Mouse (Mus musculus): Measurements from ENCODE around the gene Hp. TPM values are rescaled to one million over a fixed set of nuclear protein-coding genes. Genes with fewer than 3 reads are reported as not detected.
A peak's percentile ranks its signal among the peaks of the same experiment; 100 is the strongest.

The Hp gene
- polyA plus RNA-seq, 1 experiment from 2014 or later = 1.7 TPM

DNA sequence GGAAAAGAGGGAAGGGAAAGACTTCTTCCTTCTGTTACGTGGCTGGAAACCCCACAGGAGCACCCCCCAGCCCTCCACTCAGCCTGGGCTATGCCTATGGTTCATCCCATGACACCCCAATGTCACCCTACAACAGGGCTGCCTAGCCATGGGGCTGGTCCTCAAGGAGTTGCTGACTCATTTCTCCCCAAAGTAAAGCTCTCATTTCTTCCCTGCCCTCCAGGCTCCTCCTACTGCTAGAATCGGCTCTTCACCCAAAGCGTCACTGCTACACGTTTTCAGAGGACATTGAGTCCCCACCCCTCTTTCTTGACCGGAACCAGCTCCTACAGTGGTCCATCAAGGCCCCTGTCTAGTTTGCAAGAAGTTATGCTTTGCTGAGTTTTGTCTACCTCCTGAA, 36.8 kb downstream of the Hp start:
- 65% methylated on average over 5 of the region's 5 CpGs for WGBS
- H3K9me3 ChIP-seq (ENCODE audit: control insufficient read depth, low read length) = no peaks in the 10 kb centered on the region
- no peak for ATAC-seq (ENCODE audit: low FRiP score)

DNA sequence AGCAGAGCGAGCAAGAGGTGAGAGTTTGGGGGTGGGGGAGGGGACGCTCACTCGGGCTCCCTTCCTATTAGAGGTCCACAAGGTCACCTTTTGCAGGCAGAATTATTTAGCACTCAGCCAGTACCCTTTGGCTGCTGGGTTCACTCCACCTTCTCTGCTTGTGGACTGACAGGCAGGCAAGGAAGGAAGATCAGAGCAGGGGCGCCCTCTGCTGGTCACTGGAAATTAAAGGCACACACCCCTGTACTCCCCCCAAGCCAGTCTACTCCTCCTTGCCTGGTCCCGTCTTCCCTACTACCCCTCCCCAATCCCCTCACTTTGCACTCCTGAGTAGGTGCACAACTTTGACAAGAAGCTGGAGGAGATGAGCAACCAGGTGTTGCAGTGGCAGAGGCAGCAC, 42.3 kb downstream of the Hp start:
- H3K4me2 ChIP-seq (replicated peaks; ENCODE audit: low read depth, low read length) = no peak overlapping the region; the same call in 1 of the 2 replicates

More for the DNA sequence above, 36.8 kb downstream of the Hp start:
- Histone ChIP-seq H3K4me1 (replicated peaks; ENCODE audit: control insufficient read depth, insufficient read depth, low read length) (no peaks in the 10 kb centered on the region), H3K4me2 (replicated peaks; ENCODE audit: low read depth, low read length) (no peak overlapping the region), H3K27ac (ENCODE audit: low read depth, low read length) (no peak overlapping the region), H3K27me3 (ENCODE audit: control insufficient read depth, insufficient read depth, low read length) (no peaks in the 10 kb centered on the region), H3K4me3 (ENCODE audit: low read depth, low read length) (no peak overlapping the region), H3K9ac (ENCODE audit: low read depth, low read length) (no peak overlapping the region), H3K36me3 (ENCODE audit: control insufficient read depth, insufficient read depth, low read length) (0 out of 2 replicates have a peak, but pooled peaks cover 5% of the 10 kb centered on the region)
- DNase-seq (ENCODE audit: low spot score) = no peak

DNA sequence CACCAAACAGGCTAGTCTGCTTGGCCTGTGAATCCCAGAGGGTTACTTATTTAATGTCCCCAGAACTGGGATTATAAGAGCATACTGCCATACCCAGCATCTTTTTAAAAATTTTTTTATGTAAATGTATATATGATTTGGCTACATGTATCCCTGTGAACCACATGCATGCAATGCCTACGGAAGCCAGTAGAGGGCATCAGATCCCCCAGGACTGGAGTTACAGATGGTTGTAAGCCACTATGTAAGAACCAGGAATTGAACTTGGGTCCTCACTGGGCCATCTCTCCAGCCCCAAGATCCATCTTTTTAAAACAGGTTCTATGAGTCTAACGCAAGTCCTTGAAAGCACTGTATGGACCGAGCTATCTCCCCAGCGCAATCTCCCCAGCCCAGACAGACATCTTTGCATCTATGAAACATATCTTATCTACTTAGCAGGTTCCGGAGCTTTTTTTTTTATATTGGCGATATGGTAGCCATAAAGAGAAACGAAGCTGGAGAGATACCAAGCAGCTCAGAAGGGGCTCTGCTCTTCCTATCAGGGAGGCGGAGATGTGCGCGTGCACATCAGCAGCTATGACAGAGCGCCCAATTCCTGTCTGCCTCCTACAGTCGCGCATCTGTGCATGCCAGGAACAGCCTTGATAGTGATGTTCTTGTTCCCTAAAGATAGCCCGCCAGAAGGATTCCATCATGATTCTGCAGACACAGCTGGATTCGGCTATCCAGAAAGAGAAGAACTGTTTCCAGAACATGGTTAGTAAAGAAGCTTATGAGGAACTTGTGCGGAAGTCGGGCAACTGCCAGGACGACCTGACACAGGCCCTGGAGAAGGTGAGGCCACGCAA, 43.6 kb downstream of the Hp start:
- H3K4me2 ChIP-seq (replicated peaks; ENCODE audit: low read depth, low read length) = no peak overlapping the region
- 87% methylated on average over 19 of the region's 19 CpGs for WGBS
- H3K4me1 ChIP-seq (replicated peaks; ENCODE audit: control insufficient read depth, insufficient read depth, low read length) = no peaks in the 10 kb centered on the region
- no peak overlapping the region for H3K4me3 ChIP-seq (ENCODE audit: low read depth, low read length)
- ATAC-seq (ENCODE audit: low FRiP score) (no peak), DNase-seq (ENCODE audit: low spot score) (peak; percentile 58)
- no peaks in the 10 kb centered on the region for H3K36me3 ChIP-seq (ENCODE audit: control insufficient read depth, insufficient read depth, low read length)
- no peaks in the 10 kb centered on the region for H3K9me3 ChIP-seq (ENCODE audit: control insufficient read depth, low read length)
- no peak overlapping the region for H3K27ac ChIP-seq (ENCODE audit: low read depth, low read length)
- H3K9ac ChIP-seq (ENCODE audit: low read depth, low read length) = no peak overlapping the region
- H3K27me3 ChIP-seq (ENCODE audit: control insufficient read depth, insufficient read depth, low read length) = no peaks in the 10 kb centered on the region

More for the DNA sequence above, 42.3 kb downstream of the Hp start:
- no peaks in the 10 kb centered on the region for H3K4me1 ChIP-seq (replicated peaks; ENCODE audit: control insufficient read depth, insufficient read depth, low read length)
- ATAC-seq (ENCODE audit: low FRiP score) (peak; percentile 57; the same call in 1 of the 2 replicates), DNase-seq (ENCODE audit: low spot score) (peak; percentile 91)
- no peak overlapping the region for H3K4me3 ChIP-seq (ENCODE audit: low read depth, low read length)
- no peak overlapping the region for H3K27ac ChIP-seq (ENCODE audit: low read depth, low read length)
- 3% methylated on average over 5 of the region's 5 CpGs for WGBS
- H3K36me3 ChIP-seq (ENCODE audit: control insufficient read depth, insufficient read depth, low read length) = no peaks in the 10 kb centered on the region
- no peak overlapping the region for H3K9ac ChIP-seq (ENCODE audit: low read depth, low read length)
- no peaks in the 10 kb centered on the region for H3K9me3 ChIP-seq (ENCODE audit: control insufficient read depth, low read length)
- H3K27me3 ChIP-seq (ENCODE audit: control insufficient read depth, insufficient read depth, low read length) = no peaks in the 10 kb centered on the region

Other genes starting within 250 kb of the Hp start
- gene Pmfbp1, start 85.1 kb downstream of the Hp start, polyA plus RNA-seq (2014; fragmentation: Nextera tagmentation; extraction: Ambion mirVana) = 2.9 and 4.7 TPM in 2 replicates
- 14.9 and 19.5 TPM in 2 replicates for gene Dhx38, start 13.3 kb downstream of the Hp start, polyA plus RNA-seq (2014; fragmentation: Nextera tagmentation; extraction: Ambion mirVana)
- 31.5 and 33.2 TPM in 2 replicates for gene Txnl4b, start 13.3 kb downstream of the Hp start, polyA plus RNA-seq (2014; fragmentation: Nextera tagmentation; extraction: Ambion mirVana)
- 34.4 and 36.3 TPM in 2 replicates for gene Dhodh, start 29.5 kb upstream of the Hp start, polyA plus RNA-seq (2014; fragmentation: Nextera tagmentation; extraction: Ambion mirVana)
- gene Pkd1l3, start 35.3 kb upstream of the Hp start, polyA plus RNA-seq (2014; fragmentation: Nextera tagmentation; extraction: Ambion mirVana) = 0.27 and 0.69 TPM in 2 replicates
- 199 TPM in 2 replicates for gene Ist1, start 114.1 kb upstream of the Hp start, polyA plus RNA-seq (2014; fragmentation: Nextera tagmentation; extraction: Ambion mirVana)
- 53.0 and 59.1 TPM in 2 replicates for gene Zfp821, start 126.4 kb upstream of the Hp start, polyA plus RNA-seq (2014; fragmentation: Nextera tagmentation; extraction: Ambion mirVana)
- 5.9 and 6.0 TPM in 2 replicates for gene Atxn1l, start 158.6 kb upstream of the Hp start, polyA plus RNA-seq (2014; fragmentation: Nextera tagmentation; extraction: Ambion mirVana)
- 33.8 and 44.4 TPM in 2 replicates for gene Ap1g1, start 199.4 kb upstream of the Hp start, polyA plus RNA-seq (2014; fragmentation: Nextera tagmentation; extraction: Ambion mirVana)

Data from hindbrain, embryonic 11.5 days (tissue).